Mouse (Mus musculus) CH12.LX (cell line): ENCODE results near the gene Abi2.

Source experiments
- BHLHE40 ChIP-seq: IDR thresholded peaks from 2 replicates; pipeline ENCODE4 v1.6.1; 2011; ENCODE audit warnings: mild to moderate bottlenecking, low read depth, low read length, improper control_type of control experiment
- CTCF ChIP-seq, 2 experiments: IDR thresholded peaks in 1 of 2; conservative IDR thresholded peaks in 1 of 2; 2 replicates each; pipeline ENCODE4 v1.5.1; 2011 to 2012; ENCODE audit warnings: low read depth in 2 of 2, low read length in 2 of 2, improper control_type of control experiment in 1 of 2, inconsistent platforms in 1 of 2, mild to moderate bottlenecking in 1 of 2, moderate library complexity in 1 of 2
- HCFC1 ChIP-seq: IDR thresholded peaks from 2 replicates; pipeline ENCODE4 v1.6.1; 2012; ENCODE audit warnings: low read depth, mild to moderate bottlenecking, inconsistent platforms, low read length, improper control_type of control experiment
- IRF4 ChIP-seq: IDR thresholded peaks from 2 replicates; pipeline ENCODE4 v1.6.1; 2014; ENCODE audit warnings: low read depth, mild to moderate bottlenecking, inconsistent platforms, low read length, improper control_type of control experiment
- MAZ ChIP-seq: IDR thresholded peaks from 2 replicates; pipeline ENCODE4 v1.6.1; 2012; ENCODE audit warnings: low read depth, mild to moderate bottlenecking, inconsistent platforms, low read length, improper control_type of control experiment, moderate library complexity
- RAD21 ChIP-seq: IDR thresholded peaks from 2 replicates; pipeline ENCODE4 v1.6.1; 2011; ENCODE audit warnings: low read depth, mild to moderate bottlenecking, low read length, improper control_type of control experiment, moderate library complexity
- TCF12 ChIP-seq: IDR thresholded peaks from 2 replicates; pipeline ENCODE4 v1.6.1; 2014; ENCODE audit warnings: low read depth, mild to moderate bottlenecking, inconsistent platforms, low read length, improper control_type of control experiment
- USF1 ChIP-seq: IDR thresholded peaks from 2 replicates; pipeline ENCODE4 v1.6.1; 2014; ENCODE audit warnings: low read depth, mild to moderate bottlenecking, inconsistent platforms, low read length, improper control_type of control experiment
- USF2 ChIP-seq: conservative IDR thresholded peaks from 2 replicates; pipeline ENCODE4 v1.6.1; 2011; ENCODE audit warnings: low read depth, low read length, improper control_type of control experiment
- ZKSCAN1 ChIP-seq: IDR thresholded peaks from 2 replicates; pipeline ENCODE4 v1.6.1; 2012; ENCODE audit warnings: low read depth, inconsistent platforms, low read length, improper control_type of control experiment, borderline replicate concordance

DNA sequence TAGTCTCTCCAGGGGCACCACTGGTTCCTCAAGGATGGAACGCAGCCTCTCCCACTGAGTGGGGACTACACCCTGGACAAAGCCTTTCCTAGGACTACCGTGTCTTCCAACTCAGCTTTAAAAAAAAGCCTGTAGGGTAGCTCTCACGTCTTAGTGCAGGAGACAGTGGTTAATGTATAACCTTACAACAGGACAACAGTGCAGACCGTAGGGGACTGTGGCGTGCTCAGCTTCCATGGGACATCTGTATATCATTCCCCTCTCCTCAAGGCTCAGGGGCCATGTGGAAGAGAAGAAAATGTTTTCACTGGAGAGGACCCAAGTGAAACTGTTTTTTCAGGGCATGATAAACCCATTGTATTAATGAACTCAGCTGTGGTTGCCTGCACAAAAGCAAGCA is 83.0 kb downstream of the Abi2 start:
- TF ChIP-seq CTCF (conservative IDR thresholded peaks at IDR 0.05 in 1 of 2, IDR thresholded peaks at IDR 0.05 in 1 of 2; ENCODE audit: low read depth in 2 of 2, low read length in 2 of 2) (no peak), ZKSCAN1 (no peak), BHLHE40 (no peak), MAZ (no peak), HCFC1 (no peak), IRF4 (no peak), USF2 (no peak), RAD21 (no peak), USF1 (no peak), TCF12 (no peak)
